Mouse (Mus musculus) limb, embryonic 14.5 days (tissue): Measurements from ENCODE around the gene 1700008O03Rik. TPM values are rescaled to one million over a fixed set of nuclear protein-coding genes. Genes with fewer than 3 reads are reported as not detected.

ENCODE experiments used
- ATAC-seq: fragments of 200-750 bp; cut with Nextera tagmentation; 2 replicates; pipeline ENCODE4 v1.8.0; 2017; ENCODE audit warnings: low read depth, moderate number of reproducible peaks, moderate TSS enrichment; ENCODE audit not compliant: low FRiP score
- DNase-seq: peaks from one replicate; pipeline ENCODE4 v3.0.0-alpha.2; 2015; ENCODE audit warnings: low spot score
- H3K27ac ChIP-seq: fragments of 300-500 bp; sonication (generic); replicated peaks from 2 replicates; pipeline ENCODE4 v1.5.1; 2014; ENCODE audit warnings: low read depth, mild to moderate bottlenecking, low read length, moderate library complexity, mixed read lengths
- H3K27me3 ChIP-seq: fragments of 300-500 bp; sonication (generic); 2 replicates; pipeline ENCODE4 v1.6.1; 2014; ENCODE audit warnings: low read length, mixed read lengths; ENCODE audit not compliant: control insufficient read depth, insufficient read depth
- H3K36me3 ChIP-seq: fragments of 300-500 bp; sonication (generic); 2 replicates; pipeline ENCODE4 v1.6.1; 2014; ENCODE audit warnings: mild to moderate bottlenecking, low read length, moderate library complexity, mixed read lengths; ENCODE audit not compliant: control insufficient read depth, insufficient read depth
- H3K4me1 ChIP-seq: fragments of 300-500 bp; sonication (generic); 2 replicates; pipeline ENCODE4 v1.6.1; 2014; ENCODE audit warnings: antibody characterized with exemption, low read length, mixed read lengths; ENCODE audit not compliant: control insufficient read depth, insufficient read depth
- H3K4me2 ChIP-seq: fragments of 300-500 bp; sonication (generic); replicated peaks from 2 replicates; pipeline ENCODE4 v1.6.1; 2014; ENCODE audit warnings: low read depth, mild to moderate bottlenecking, low read length, moderate library complexity; ENCODE audit not compliant: severe bottlenecking
- H3K4me3 ChIP-seq: fragments of 300-500 bp; sonication (generic); replicated peaks from 2 replicates; pipeline ENCODE4 v1.5.1; 2014; ENCODE audit warnings: low read length
- H3K9ac ChIP-seq: fragments of 300-500 bp; sonication (generic); 2 replicates; pipeline ENCODE4 v1.6.1; 2014; ENCODE audit warnings: mild to moderate bottlenecking, low read depth, low read length, moderate library complexity; ENCODE audit not compliant: severe bottlenecking
- H3K9me3 ChIP-seq: fragments of 300-500 bp; sonication (generic); 2 replicates; pipeline ENCODE4 v1.6.1; 2016; ENCODE audit warnings: low read length; ENCODE audit not compliant: control insufficient read depth
- POLR2A ChIP-seq: fragments of 200-500 bp; IDR thresholded peaks from 2 replicates; pipeline ENCODE4 v1.8.0; 2012; ENCODE audit warnings: inconsistent platforms, mild to moderate bottlenecking, moderate library complexity, borderline replicate concordance; ENCODE audit not compliant: insufficient read depth, insufficient read length; ENCODE audit errors: extremely low read depth
- WGBS: fragments of 180-500 bp; shearing (Covaris S2); extraction: QIAGEN DNeasy Blood & Tissue Kit; methylation state at CpG from one replicate; pipeline ENCODE4 v1.1.7; 2014; 5-methylcytosine and 5-hydroxymethylcytosine counted together
- polyA plus RNA-seq, 2 experiments: library from polyadenylated mRNA; depleted of rRNA in 1 of 2; stranded (reverse) in 1 of 2; unstranded in 1 of 2; fragments of >200 nt; fragmentation: Nextera tagmentation in 1 of 2; extraction: Ambion mirVana in 1 of 2; gene quantifications; 2 replicates each; pipeline versions ENCODE4 v1.2.1 to v1.2.3; 2012 to 2014

1700008O03Rik gene
- polyA plus RNA-seq, 2 experiments = 0.67 to 2.1 TPM

GRCm38 (mm10) chr7:44332336-44332735 lies 53.3 kb downstream of the 1700008O03Rik start:
- peaks cover 3% of the 10 kb centered on the region; the same call in 1 of the 2 replicates for H3K4me1 ChIP-seq
- H3K9me3 ChIP-seq = no peaks in the 10 kb centered on the region
- peaks cover 34% of the 10 kb centered on the region for H3K27me3 ChIP-seq
- ATAC-seq = no peak
- H3K36me3 ChIP-seq = no peaks in the 10 kb centered on the region
- H3K4me2 ChIP-seq = no peak overlapping the region
- no peak overlapping the region for H3K9ac ChIP-seq
- no peak for TF ChIP-seq POLR2A
- no peak overlapping the region for H3K27ac ChIP-seq
- WGBS = 66% methylated on average over 3 of the region's 3 CpGs
- no peak overlapping the region for H3K4me3 ChIP-seq
- no peak for DNase-seq

- Histone ChIP-seq H3K27me3 (no peaks in the 10 kb centered on the region), H3K4me3 (no peak overlapping the region), H3K36me3 (no peaks in the 10 kb centered on the region), H3K4me1 (no peaks in the 10 kb centered on the region), H3K9ac (no peak overlapping the region), H3K27ac (no peak overlapping the region), H3K9me3 (no peaks in the 10 kb centered on the region), H3K4me2 (no peak overlapping the region)
- 50% methylated on average over 5 of the region's 6 CpGs for WGBS
- no peak for TF ChIP-seq POLR2A
- ATAC-seq (no peak), DNase-seq (no peak)
Observed at GRCm38 (mm10) chr7:44326614-44327013, 59.0 kb downstream of the 1700008O03Rik start.

- Histone ChIP-seq H3K9ac (no peak overlapping the region), H3K4me1 (no peaks in the 10 kb centered on the region), H3K27me3 (no peaks in the 10 kb centered on the region), H3K4me2 (no peak overlapping the region), H3K36me3 (peaks cover 1% of the 10 kb centered on the region; the same call in 1 of the 2 replicates), H3K9me3 (no peaks in the 10 kb centered on the region), H3K27ac (no peak overlapping the region), H3K4me3 (no peak overlapping the region)
- DNase-seq = no peak
- WGBS = 89% methylated on average over 1 of the region's 1 CpGs
- ATAC-seq = no peak
- TF ChIP-seq POLR2A = no peak
Observed at GRCm38 (mm10) chr7:44322290-44322689, 63.3 kb downstream of the 1700008O03Rik start.

- Histone ChIP-seq H3K4me3 (no peak overlapping the region), H3K4me1 (no peaks in the 10 kb centered on the region), H3K9me3 (no peaks in the 10 kb centered on the region), H3K4me2 (no peak overlapping the region), H3K36me3 (peaks cover 3% of the 10 kb centered on the region; the same call in 1 of the 2 replicates), H3K9ac (no peak overlapping the region), H3K27me3 (no peaks in the 10 kb centered on the region), H3K27ac (no peak overlapping the region)
- no peak for DNase-seq
- no peak for TF ChIP-seq POLR2A
- WGBS = 54% methylated on average over 8 of the region's 8 CpGs
- ATAC-seq = no peak
Observed at GRCm38 (mm10) chr7:44320886-44321285, 64.7 kb downstream of the 1700008O03Rik start.

- TF ChIP-seq POLR2A = no peak
- no peaks in the 10 kb centered on the region for H3K4me1 ChIP-seq
- no peak overlapping the region for H3K9ac ChIP-seq
- no peaks in the 10 kb centered on the region; the same call in 1 of the 2 replicates for H3K27me3 ChIP-seq
- DNase-seq (no peak), ATAC-seq (no peak)
- H3K36me3 ChIP-seq = peaks cover 3% of the 10 kb centered on the region; the same call in 1 of the 2 replicates
- H3K4me3 ChIP-seq = no peak overlapping the region
- H3K9me3 ChIP-seq = no peaks in the 10 kb centered on the region
- WGBS = 37% methylated on average over 4 of the region's 4 CpGs
- no peak overlapping the region for H3K27ac ChIP-seq
- no peak overlapping the region for H3K4me2 ChIP-seq
Observed at GRCm38 (mm10) chr7:44317913-44318312, 67.7 kb downstream of the 1700008O03Rik start.

- H3K9me3 ChIP-seq = no peaks in the 10 kb centered on the region
- H3K9ac ChIP-seq = no peak overlapping the region
- no peak overlapping the region for H3K4me2 ChIP-seq
- 49% methylated on average over 8 of the region's 16 CpGs for WGBS
- no peak for TF ChIP-seq POLR2A
- peaks cover 4% of the 10 kb centered on the region for H3K27me3 ChIP-seq
- ATAC-seq (no peak), DNase-seq (no peak)
- H3K27ac ChIP-seq = no peak overlapping the region
- H3K36me3 ChIP-seq = peaks cover 3% of the 10 kb centered on the region; the same call in 1 of the 2 replicates
- peaks cover 20% of the 10 kb centered on the region for H3K4me1 ChIP-seq
- H3K4me3 ChIP-seq = no peak overlapping the region
Observed at GRCm38 (mm10) chr7:44312484-44312883, 73.1 kb downstream of the 1700008O03Rik start.
